Mouse (Mus musculus): Measurements from ENCODE around the gene Rangap1. TPM values are rescaled to one million over a fixed set of nuclear protein-coding genes. Genes with fewer than 3 reads are reported as not detected.

The Rangap1 gene
- polyA plus RNA-seq, 1 experiment from 2014 or later, result 97.8 TPM

GRCm38 (mm10) chr15:81739296-81739695, 6.0 kb downstream of the Rangap1 start:
- H3K27me3 ChIP-seq (replicated peaks), result no peaks in the 10 kb centered on the region
- no peak for ATAC-seq (ENCODE audit: insufficient read depth, low FRiP score, low read depth)

GRCm38 (mm10) chr15:81735075-81735474, 10.3 kb downstream of the Rangap1 start:
- no peak overlapping the region for H3K9ac ChIP-seq
- H3K36me3 ChIP-seq, result no peaks in the 10 kb centered on the region
- ATAC-seq (ENCODE audit: insufficient read depth, low FRiP score, low read depth), result no peak
- H3K9me3 ChIP-seq, result no peaks in the 10 kb centered on the region
- H3K4me1 ChIP-seq, result no peaks in the 10 kb centered on the region
- no peak overlapping the region for H3K4me2 ChIP-seq
- WGBS, result 60% methylated on average over 3 of the region's 3 CpGs
- no peaks in the 10 kb centered on the region for H3K27me3 ChIP-seq (replicated peaks)
- H3K27ac ChIP-seq, result no peak overlapping the region
- H3K4me3 ChIP-seq (replicated peaks), result no peak overlapping the region

More at GRCm38 (mm10) chr15:81739296-81739695, 6.0 kb downstream of the Rangap1 start:
- no peak overlapping the region for H3K4me3 ChIP-seq (replicated peaks)
- 62% methylated on average over 3 of the region's 3 CpGs for WGBS
- no peak overlapping the region for H3K27ac ChIP-seq
- H3K4me1 ChIP-seq, result no peaks in the 10 kb centered on the region
- H3K4me2 ChIP-seq, result no peak overlapping the region
- H3K9ac ChIP-seq, result no peak overlapping the region
- no peaks in the 10 kb centered on the region for H3K36me3 ChIP-seq
- no peaks in the 10 kb centered on the region for H3K9me3 ChIP-seq

- Histone ChIP-seq H3K4me3 (replicated peaks) (peak overlapping the region; percentile 99), H3K4me1 (peaks cover 9% of the 10 kb centered on the region; the same call in 1 of the 2 replicates), H3K9ac (peak overlapping the region; percentile 89), H3K9me3 (no peaks in the 10 kb centered on the region), H3K36me3 (no peaks in the 10 kb centered on the region), H3K4me2 (peak overlapping the region; percentile 82), H3K27me3 (replicated peaks) (no peaks in the 10 kb centered on the region), H3K27ac (peak overlapping the region; percentile 80)
- 5% methylated on average over 41 of the region's 41 CpGs for WGBS
- ATAC-seq (ENCODE audit: insufficient read depth, low FRiP score, low read depth), result peak; percentile 99
Measured at GRCm38 (mm10) chr15:81729792-81730635, 15.3 kb downstream of the Rangap1 start.

GRCm38 (mm10) chr15:81729241-81729791, 16.0 kb downstream of the Rangap1 start:
- Histone ChIP-seq H3K9ac (peak overlapping the region; percentile 89), H3K4me1 (peaks cover 9% of the 10 kb centered on the region; the same call in 1 of the 2 replicates), H3K4me2 (peak overlapping the region; percentile 82), H3K4me3 (replicated peaks) (peak overlapping the region; percentile 99), H3K27me3 (replicated peaks) (no peaks in the 10 kb centered on the region), H3K9me3 (no peaks in the 10 kb centered on the region), H3K27ac (peak overlapping the region; percentile 80), H3K36me3 (no peaks in the 10 kb centered on the region)
- peak; percentile 32 for ATAC-seq (ENCODE audit: insufficient read depth, low FRiP score, low read depth)
- under 1% methylated on average over 49 of the region's 49 CpGs for WGBS

GRCm38 (mm10) chr15:81725965-81726364, 19.4 kb downstream of the Rangap1 start:
- no peak overlapping the region for H3K4me3 ChIP-seq (replicated peaks)
- peaks cover 9% of the 10 kb centered on the region; the same call in 1 of the 2 replicates for H3K4me1 ChIP-seq
- no peaks in the 10 kb centered on the region for H3K9me3 ChIP-seq
- H3K27me3 ChIP-seq (replicated peaks), result no peaks in the 10 kb centered on the region
- no peak overlapping the region for H3K4me2 ChIP-seq
- peaks cover 28% of the 10 kb centered on the region for H3K36me3 ChIP-seq
- no peak for ATAC-seq (ENCODE audit: insufficient read depth, low FRiP score, low read depth)
- 92% methylated on average over 8 of the region's 8 CpGs for WGBS
- no peak overlapping the region for H3K27ac ChIP-seq
- H3K9ac ChIP-seq, result no peak overlapping the region

- Histone ChIP-seq H3K4me3 (replicated peaks) (no peak overlapping the region), H3K4me2 (no peak overlapping the region), H3K9me3 (no peaks in the 10 kb centered on the region), H3K36me3 (peaks cover 51% of the 10 kb centered on the region), H3K27me3 (replicated peaks) (no peaks in the 10 kb centered on the region), H3K4me1 (peaks cover 9% of the 10 kb centered on the region; the same call in 1 of the 2 replicates), H3K27ac (no peak overlapping the region), H3K9ac (no peak overlapping the region)
- no peak for ATAC-seq (ENCODE audit: insufficient read depth, low FRiP score, low read depth)
- 80% methylated on average over 11 of the region's 11 CpGs for WGBS
Measured at GRCm38 (mm10) chr15:81723653-81724052, 21.7 kb downstream of the Rangap1 start.

- Histone ChIP-seq H3K4me1 (0 out of 2 replicates have a peak, but pooled peaks cover 3% of the 10 kb centered on the region), H3K27ac (no peak overlapping the region), H3K27me3 (replicated peaks) (no peaks in the 10 kb centered on the region), H3K36me3 (peaks cover 60% of the 10 kb centered on the region), H3K9ac (no peak overlapping the region), H3K9me3 (no peaks in the 10 kb centered on the region), H3K4me3 (replicated peaks) (no peak overlapping the region), H3K4me2 (no peak overlapping the region)
- no peak for ATAC-seq (ENCODE audit: insufficient read depth, low FRiP score, low read depth)
- WGBS, result 94% methylated on average over 5 of the region's 5 CpGs
Measured at GRCm38 (mm10) chr15:81722361-81722760, 23.0 kb downstream of the Rangap1 start.

GRCm38 (mm10) chr15:81719139-81719531, 26.2 kb downstream of the Rangap1 start:
- H3K27ac ChIP-seq, result no peak overlapping the region
- no peak overlapping the region for H3K4me2 ChIP-seq
- no peak overlapping the region for H3K4me3 ChIP-seq (replicated peaks)
- peaks cover 85% of the 10 kb centered on the region for H3K36me3 ChIP-seq
- ATAC-seq (ENCODE audit: insufficient read depth, low FRiP score, low read depth), result no peak
- H3K9ac ChIP-seq, result no peak overlapping the region
- H3K4me1 ChIP-seq, result no peaks in the 10 kb centered on the region
- H3K9me3 ChIP-seq, result no peaks in the 10 kb centered on the region
- 91% methylated on average over 6 of the region's 6 CpGs for WGBS
- no peaks in the 10 kb centered on the region for H3K27me3 ChIP-seq (replicated peaks)

GRCm38 (mm10) chr15:81718336-81719138, 26.8 kb downstream of the Rangap1 start:
- H3K4me1 ChIP-seq, result no peaks in the 10 kb centered on the region
- ATAC-seq (ENCODE audit: insufficient read depth, low FRiP score, low read depth), result no peak
- H3K4me2 ChIP-seq, result no peak overlapping the region
- H3K9me3 ChIP-seq, result no peaks in the 10 kb centered on the region
- H3K9ac ChIP-seq, result no peak overlapping the region
- 90% methylated on average over 9 of the region's 9 CpGs for WGBS
- H3K27ac ChIP-seq, result no peak overlapping the region
- H3K36me3 ChIP-seq, result peaks cover 88% of the 10 kb centered on the region
- no peak overlapping the region for H3K4me3 ChIP-seq (replicated peaks)
- no peaks in the 10 kb centered on the region for H3K27me3 ChIP-seq (replicated peaks)

- Histone ChIP-seq H3K9me3 (no peaks in the 10 kb centered on the region), H3K9ac (no peak overlapping the region), H3K4me3 (replicated peaks) (no peak overlapping the region), H3K27me3 (replicated peaks) (no peaks in the 10 kb centered on the region), H3K4me2 (no peak overlapping the region), H3K4me1 (no peaks in the 10 kb centered on the region), H3K36me3 (peaks cover 81% of the 10 kb centered on the region), H3K27ac (no peak overlapping the region)
- WGBS, result 76% methylated on average over 6 of the region's 6 CpGs
- ATAC-seq (ENCODE audit: insufficient read depth, low FRiP score, low read depth), result no peak
Measured at GRCm38 (mm10) chr15:81713742-81714141, 31.6 kb downstream of the Rangap1 start.

- Histone ChIP-seq H3K27me3 (replicated peaks) (no peaks in the 10 kb centered on the region), H3K9ac (no peak overlapping the region), H3K9me3 (no peaks in the 10 kb centered on the region), H3K27ac (no peak overlapping the region), H3K4me3 (replicated peaks) (no peak overlapping the region), H3K36me3 (peaks cover 73% of the 10 kb centered on the region), H3K4me2 (no peak overlapping the region), H3K4me1 (no peaks in the 10 kb centered on the region)
- 71% methylated on average over 4 of the region's 4 CpGs for WGBS
- peak; percentile 14; the same call in 1 of the 2 replicates for ATAC-seq (ENCODE audit: insufficient read depth, low FRiP score, low read depth)
Measured at GRCm38 (mm10) chr15:81710801-81711200, 34.5 kb downstream of the Rangap1 start.
